Mouse (Mus musculus): Measurements from ENCODE around the gene Stk38l. TPM values are rescaled to one million over a fixed set of nuclear protein-coding genes. Genes with fewer than 3 reads are reported as not detected.

The Stk38l gene
- 4.6 and 4.8 TPM in 2 replicates for polyA plus RNA-seq (2012; rRNA removed)

DNA sequence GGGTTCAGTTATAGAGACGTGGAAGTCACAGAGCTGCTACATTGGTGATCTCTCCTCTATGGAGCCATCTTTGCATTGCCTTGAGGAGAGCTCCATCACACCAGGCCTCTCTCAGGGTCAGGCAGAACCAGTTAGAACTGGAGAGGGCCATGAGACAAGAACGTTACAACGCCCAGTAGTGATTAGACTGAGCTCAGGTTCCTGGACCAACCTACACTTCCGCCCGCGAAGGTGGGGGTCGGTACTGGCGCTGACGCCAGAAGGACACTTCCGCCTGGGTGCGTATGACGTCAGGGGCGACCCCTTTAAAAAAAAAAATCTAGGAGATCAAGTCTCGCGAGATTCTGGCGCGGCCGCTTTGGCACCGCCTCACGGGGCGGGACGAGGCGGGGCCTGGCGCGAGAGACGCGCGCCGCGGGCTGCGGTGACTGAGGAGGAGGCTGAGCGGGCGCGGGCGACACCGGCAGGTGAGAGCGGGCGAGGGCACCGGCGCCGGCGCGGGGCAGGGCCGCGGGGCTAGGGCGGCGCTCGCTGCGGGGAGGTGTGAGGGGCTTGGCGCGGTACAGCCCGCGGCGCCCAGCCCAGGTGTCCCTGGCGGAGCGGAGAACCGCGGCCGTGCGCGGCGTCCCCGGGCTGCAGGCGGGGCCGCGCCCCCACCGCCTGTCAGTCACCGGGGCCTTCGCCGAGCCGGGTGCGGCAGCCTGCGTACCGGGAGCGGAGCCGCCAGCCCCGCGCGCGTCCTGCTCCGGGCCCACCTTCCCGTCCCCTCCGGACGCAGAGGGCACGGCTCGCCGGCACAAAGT, at the start of gene Stk38l:
Gene Stk38l (plus strand): TSS at position 415 of the 803 bp plus-strand sequence.
- peak; percentile 73 for DNase-seq (ENCODE audit: low read depth, low spot score)
- WGBS: 2% methylated on average over 87 of the region's 87 CpGs

DNA sequence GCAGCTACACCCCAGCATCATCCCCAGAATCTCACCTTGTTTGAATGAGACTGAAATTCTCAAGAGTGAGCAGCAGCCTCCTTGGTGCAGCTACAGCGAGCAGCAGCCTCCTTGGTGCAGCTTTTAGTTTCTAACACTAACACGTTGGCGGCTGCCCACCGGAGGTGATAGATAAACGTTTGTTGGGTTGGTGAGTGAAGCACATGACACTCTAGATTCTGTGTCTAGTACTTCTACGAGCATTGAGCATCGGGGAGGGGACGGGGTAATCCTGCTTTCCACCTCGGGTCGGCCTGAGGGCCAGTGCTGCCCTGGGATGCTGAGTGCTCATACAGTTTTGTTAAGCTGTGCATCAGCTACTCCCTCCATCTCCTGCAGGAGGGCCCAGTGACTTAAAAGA, 47.9 kb upstream of the Stk38l start:
- 79% methylated on average over 10 of the region's 10 CpGs for WGBS
- DNase-seq (ENCODE audit: low read depth, low spot score): no peak

GRCm38 (mm10) chr6:146678136-146679070, 46.4 kb upstream of the Stk38l start:
- WGBS: 64% methylated on average over 10 of the region's 10 CpGs
- DNase-seq (ENCODE audit: low read depth, low spot score): no peak

- WGBS: 84% methylated on average over 4 of the region's 4 CpGs
- no peak for DNase-seq (ENCODE audit: low read depth, low spot score)
These were observed 40.9 kb upstream of the Stk38l start for GRCm38 (mm10) chr6:146683881-146684280.

DNA sequence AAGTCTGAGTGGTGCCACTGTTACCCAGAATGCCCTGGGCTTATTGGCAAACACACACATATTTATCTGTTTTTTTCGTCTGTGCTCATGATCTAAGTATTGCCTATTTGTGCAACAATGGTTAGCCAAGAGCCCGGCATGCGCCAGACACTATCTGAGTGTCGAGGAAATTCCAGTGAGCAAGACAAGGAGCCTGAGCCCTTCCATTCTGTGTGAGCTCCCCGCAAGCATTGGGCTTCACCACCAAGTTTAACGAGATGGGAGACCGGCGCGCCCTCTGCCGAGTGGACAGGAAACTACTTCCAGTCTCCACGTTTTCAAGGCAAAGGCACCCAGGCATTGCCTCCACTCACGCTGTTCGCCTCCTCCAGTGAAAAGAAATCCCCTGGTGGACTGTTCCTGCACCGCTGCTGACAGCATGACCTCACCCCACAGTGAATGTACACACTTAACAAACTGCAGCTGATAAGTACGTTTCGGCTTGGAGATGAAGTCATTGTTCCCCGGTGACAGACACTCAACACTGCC, 39.0 kb upstream of the Stk38l start:
- 49% methylated on average over 17 of the region's 17 CpGs for WGBS
- no peak for DNase-seq (ENCODE audit: low read depth, low spot score)

- DNase-seq (ENCODE audit: low read depth, low spot score): no peak
- WGBS: 64% methylated on average over 5 of the region's 5 CpGs
These were observed 38.2 kb upstream of the Stk38l start for GRCm38 (mm10) chr6:146686463-146687196.

DNA sequence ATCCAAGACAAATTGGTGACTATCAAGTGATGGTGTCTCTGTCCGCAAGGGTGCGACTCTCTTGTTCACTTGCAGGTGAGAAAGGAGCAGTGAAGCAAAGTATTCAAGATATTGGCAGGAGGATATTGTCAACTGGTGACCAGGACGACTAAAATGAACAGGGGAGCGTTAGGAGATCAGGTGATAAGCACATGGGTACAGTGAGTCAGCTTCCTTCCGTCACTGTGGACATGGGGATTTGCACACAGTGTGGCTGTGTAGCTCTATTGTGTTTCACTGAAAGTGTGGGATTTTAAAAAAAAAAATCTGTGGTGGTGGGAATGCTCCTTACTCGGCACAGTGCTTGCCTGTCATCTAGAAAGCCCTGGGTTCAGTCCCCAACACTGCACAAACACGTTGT, 36.8 kb upstream of the Stk38l start:
- no peak for DNase-seq (ENCODE audit: low read depth, low spot score)
- WGBS: 89% methylated on average over 7 of the region's 7 CpGs

DNA sequence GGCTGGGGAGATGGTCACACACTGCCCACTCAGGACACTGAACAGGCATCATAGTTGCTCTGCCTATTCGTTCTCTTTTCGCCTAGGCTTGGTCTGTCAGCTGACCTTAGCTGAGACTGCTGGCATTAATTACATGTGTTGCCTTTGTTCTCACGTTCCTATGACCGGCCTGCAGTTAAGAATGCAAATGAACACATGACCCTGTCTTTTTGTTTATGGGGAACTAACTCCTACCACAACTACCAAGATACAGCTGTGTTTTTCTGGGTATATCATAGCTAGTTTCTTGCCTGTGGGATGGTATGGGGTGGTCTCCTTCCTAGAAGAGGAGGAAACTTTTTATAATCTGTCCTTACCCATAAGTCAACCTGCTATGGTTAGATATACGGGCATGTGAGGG, 35.9 kb upstream of the Stk38l start:
- WGBS: 89% methylated on average over 5 of the region's 5 CpGs
- no peak for DNase-seq (ENCODE audit: low read depth, low spot score)

DNA sequence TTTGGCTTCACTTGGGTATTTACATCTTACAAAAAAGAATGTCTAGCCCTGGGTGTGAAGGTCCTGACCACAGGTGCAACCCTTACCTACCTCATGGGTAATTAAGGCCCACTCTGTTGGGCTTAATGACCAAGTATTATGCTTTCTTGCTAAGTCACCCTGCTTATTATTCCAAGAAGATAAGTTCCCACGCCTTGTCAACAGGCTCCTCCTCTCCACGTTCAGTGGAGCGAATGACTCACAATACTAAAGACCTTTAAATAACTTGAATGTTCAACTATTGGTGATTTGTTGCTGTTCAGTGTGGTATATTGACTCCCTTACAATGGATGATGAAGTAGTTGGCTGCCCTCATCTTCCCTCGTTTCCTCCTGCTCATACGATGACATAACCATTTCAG, 27.0 kb upstream of the Stk38l start:
- WGBS: 68% methylated on average over 5 of the region's 5 CpGs

GRCm38 (mm10) chr6:146698376-146698775, 26.4 kb upstream of the Stk38l start:
- DNase-seq (ENCODE audit: low read depth, low spot score): no peak
- 93% methylated on average over 4 of the region's 4 CpGs for WGBS

More for the DNA sequence above, 27.0 kb upstream of the Stk38l start:
- DNase-seq (ENCODE audit: low read depth, low spot score): no peak

- WGBS: 96% methylated on average over 1 of the region's 1 CpGs
- no peak for DNase-seq (ENCODE audit: low read depth, low spot score)
These were observed 24.3 kb upstream of the Stk38l start for GRCm38 (mm10) chr6:146700461-146700860.

DNA sequence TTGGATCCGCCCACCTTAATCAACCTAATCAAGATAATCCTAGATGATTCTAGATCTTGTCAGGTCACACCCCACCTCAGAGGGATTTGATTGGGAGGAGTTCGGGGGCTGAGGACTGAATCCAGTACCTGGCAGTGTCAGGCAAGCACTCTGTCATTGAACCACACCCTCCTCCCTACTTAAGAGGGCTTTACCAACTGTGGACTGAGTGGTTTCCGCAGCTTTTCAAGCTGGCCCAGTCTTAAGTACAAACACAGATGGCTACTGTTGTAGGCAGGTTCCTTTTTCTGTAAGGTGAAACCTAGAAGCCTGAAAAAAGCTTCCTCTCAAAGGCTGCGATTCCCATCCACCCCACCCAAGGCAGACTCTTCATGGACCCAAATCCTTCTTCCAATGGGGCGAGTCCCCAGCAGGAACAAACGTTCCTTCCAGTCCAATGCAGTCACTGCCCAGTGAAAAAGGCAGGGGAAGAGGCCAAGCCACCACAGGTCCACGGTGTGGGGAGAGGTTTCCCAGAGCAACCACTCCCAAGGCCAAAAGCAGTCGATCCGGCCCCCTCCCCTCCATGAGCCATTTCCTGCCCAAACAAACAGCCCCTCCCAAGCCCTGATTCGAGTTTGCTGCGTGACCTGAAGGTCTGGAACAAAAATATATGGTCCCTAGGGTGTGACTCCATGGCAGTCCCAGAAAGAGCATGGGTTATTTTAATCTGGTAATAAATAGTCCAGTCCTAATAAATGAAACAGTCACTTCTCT, 22.5 kb upstream of the Stk38l start:
- 34% methylated on average over 11 of the region's 11 CpGs for WGBS
- no peak for DNase-seq (ENCODE audit: low read depth, low spot score)

- 70% methylated on average over 3 of the region's 3 CpGs for WGBS
- DNase-seq (ENCODE audit: low read depth, low spot score): no peak
These were observed 21.4 kb upstream of the Stk38l start for GRCm38 (mm10) chr6:146703351-146703750.

GRCm38 (mm10) chr6:146705631-146706030, 19.2 kb upstream of the Stk38l start:
- no peak for DNase-seq (ENCODE audit: low read depth, low spot score)
- 98% methylated on average over 1 of the region's 1 CpGs for whole genome bisulfite sequencing

GRCm38 (mm10) chr6:146719606-146720005, 5.2 kb upstream of the Stk38l start:
- no peak for DNase-seq (ENCODE audit: low read depth, low spot score)
- WGBS: 85% methylated on average over 1 of the region's 1 CpGs

DNA sequence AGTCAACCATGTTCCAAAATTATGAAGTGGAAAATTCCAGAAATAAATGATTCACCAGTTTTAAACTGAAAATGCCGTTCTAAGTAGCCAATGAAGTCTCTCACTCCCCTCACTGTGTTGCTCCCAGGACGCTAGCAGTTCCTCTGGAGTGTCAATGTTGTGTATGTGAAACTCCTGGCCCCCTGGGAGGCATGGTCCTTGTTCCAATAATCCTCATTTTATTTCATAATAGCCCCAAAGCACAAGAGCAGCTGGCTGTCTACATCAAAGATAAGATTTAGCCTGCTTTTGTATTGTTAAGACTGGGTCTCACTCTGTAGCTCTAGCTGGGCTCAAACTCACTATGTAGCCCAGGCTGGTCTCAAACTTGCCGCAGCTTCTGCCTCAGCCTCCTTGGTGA, 990 bp upstream of the Stk38l start:
- WGBS: 93% methylated on average over 3 of the region's 3 CpGs
- DNase-seq (ENCODE audit: low read depth, low spot score): no peak

GRCm38 (mm10) chr6:146725384-146725791, 593 bp downstream of the Stk38l start:
- no peak for DNase-seq (ENCODE audit: low read depth, low spot score)
- under 1% methylated on average over 30 of the region's 30 CpGs for WGBS

GRCm38 (mm10) chr6:146731031-146731430, 6.2 kb downstream of the Stk38l start:
- WGBS: 75% methylated on average over 1 of the region's 1 CpGs
- DNase-seq (ENCODE audit: low read depth, low spot score): no peak

DNA sequence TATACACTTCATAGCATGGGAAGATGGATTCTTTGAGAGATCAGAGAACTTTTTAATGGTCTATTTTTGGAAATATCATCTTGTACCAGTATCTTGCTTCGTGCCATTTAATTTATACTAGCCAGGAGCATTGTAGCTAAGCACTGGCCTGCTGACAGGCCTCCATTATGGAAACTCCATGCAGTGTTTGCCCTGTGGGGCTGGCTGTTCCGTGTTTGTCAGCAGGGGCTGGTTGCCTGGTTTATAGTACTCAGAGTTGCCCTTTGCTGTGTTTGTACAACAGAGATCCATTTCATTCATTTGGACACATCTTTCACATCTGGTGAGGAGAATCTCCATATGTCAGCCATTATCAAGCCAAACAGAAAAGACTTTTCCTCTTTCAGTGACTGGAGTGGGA, 6.9 kb downstream of the Stk38l start:
- no peak for DNase-seq (ENCODE audit: low read depth, low spot score)
- 29% methylated on average over 2 of the region's 2 CpGs for WGBS
